Mouse (Mus musculus) cerebellum, adult 11-12 months (tissue): ENCODE measurements around the gene Ttc21b.

Source experiments
- DNase-seq: peaks from one replicate; pipeline ENCODE4 v3.0.0; 2022

The Ttc21b gene

GRCm38 (mm10) chr2:66170721-66171120, 85.7 kb downstream of the Ttc21b start:
- no peak for DNase-seq

- no peak for DNase-seq
Measured at GRCm38 (mm10) chr2:66165025-66165424, 91.4 kb downstream of the Ttc21b start.

GRCm38 (mm10) chr2:66158140-66158915, 98.1 kb downstream of the Ttc21b start:
- peak; percentile 58 for DNase-seq

- DNase-seq, result no peak
Measured at GRCm38 (mm10) chr2:66151436-66151835, 105.0 kb downstream of the Ttc21b start.

GRCm38 (mm10) chr2:66150531-66150930, 105.9 kb downstream of the Ttc21b start:
- DNase-seq, result no peak

- DNase-seq, result no peak
Measured at GRCm38 (mm10) chr2:66148654-66149230, 107.7 kb downstream of the Ttc21b start.

GRCm38 (mm10) chr2:66146473-66146872, 109.9 kb downstream of the Ttc21b start:
- DNase-seq, result peak; percentile 1

- no peak for DNase-seq
Measured at GRCm38 (mm10) chr2:66144770-66145169, 111.6 kb downstream of the Ttc21b start.

- DNase-seq, result no peak
Measured at GRCm38 (mm10) chr2:66143284-66143683, 113.1 kb downstream of the Ttc21b start.

- no peak for DNase-seq
Measured at GRCm38 (mm10) chr2:66142711-66143110, 113.7 kb downstream of the Ttc21b start.

GRCm38 (mm10) chr2:66142268-66142667, 114.1 kb downstream of the Ttc21b start:
- no peak for DNase-seq

GRCm38 (mm10) chr2:66140246-66140645, 116.2 kb downstream of the Ttc21b start:
- DNase-seq, result no peak
